Mouse (Mus musculus): ENCODE measurements at regions not wholly inside any gene's neighbourhood (a gene's known extent, or its start where the extent isn't known, plus 50 kb on each side); places are given as distances from the start of the nearest gene placed in this dataset.

- peak; percentile 86 for DNase-seq (ENCODE audit: low read depth, low spot score)
Observed at GRCm38 (mm10) chr9:116511450-116511849, 336.3 kb upstream of the Tgfbr2 start.

DNA sequence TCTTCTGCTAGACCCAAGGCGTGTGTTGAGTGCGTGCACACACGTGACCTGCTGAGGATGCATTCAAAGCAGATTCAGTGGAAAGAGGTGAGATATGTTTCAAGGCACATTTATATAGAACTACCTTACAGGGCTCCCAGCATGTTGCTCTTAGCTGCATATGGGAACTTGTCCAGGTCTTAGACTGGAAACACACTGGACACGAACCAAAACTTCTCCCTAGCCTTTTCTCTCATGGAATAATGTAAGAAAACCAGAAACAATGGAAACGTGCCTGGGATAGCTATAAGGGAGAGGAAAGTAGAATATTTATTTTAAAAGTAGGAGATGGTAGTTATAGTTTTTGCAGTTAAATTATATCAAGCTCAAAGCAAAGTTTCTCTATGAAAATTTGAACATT, 332.6 kb upstream of the Tgfbr2 start:
- no peak for DNase-seq (ENCODE audit: low read depth, low spot score)

DNA sequence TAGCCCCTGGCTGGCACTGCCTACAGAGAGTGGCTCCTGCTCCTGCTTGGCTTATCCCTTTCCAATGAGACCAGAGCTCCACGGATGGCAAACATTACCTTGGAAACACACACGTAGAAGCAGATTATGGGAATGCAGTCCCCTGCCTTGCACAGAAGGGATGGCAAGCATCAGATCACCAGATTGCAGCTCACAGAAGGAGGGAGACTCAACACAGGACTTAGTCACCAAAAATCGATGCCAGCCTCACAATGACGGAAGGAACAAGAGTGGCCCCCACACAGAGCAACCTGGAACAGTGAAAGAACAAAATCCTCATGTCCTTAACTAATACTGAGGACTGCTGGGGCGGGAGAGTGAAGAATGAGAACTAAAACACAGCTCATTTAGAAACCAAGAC, 327.7 kb upstream of the Tgfbr2 start:
- peak; percentile 33 for DNase-seq (ENCODE audit: low read depth, low spot score)

DNA sequence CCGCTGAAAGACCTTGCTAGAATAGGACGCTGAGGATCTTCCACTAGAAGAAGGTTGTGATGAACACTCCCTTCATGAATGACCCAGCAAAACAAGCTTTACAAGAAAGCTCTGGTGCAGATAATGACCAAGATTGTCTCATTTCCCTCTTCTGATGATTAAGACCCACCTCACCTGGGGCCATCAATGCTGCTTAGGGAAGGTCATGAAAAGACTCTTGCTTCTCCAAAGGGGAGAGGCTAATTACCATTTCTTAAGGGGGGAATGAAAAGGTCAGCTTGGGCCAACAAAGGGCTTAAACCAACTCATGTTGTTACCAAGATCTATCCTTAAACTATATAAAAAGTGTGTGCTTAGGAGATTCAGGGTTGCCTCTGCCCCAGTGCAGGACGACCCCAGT, 325.8 kb upstream of the Tgfbr2 start:
- peak; percentile 64 for DNase-seq (ENCODE audit: low read depth, low spot score)

GRCm38 (mm10) chr9:116491227-116491626, 316.1 kb upstream of the Tgfbr2 start:
- peak; percentile 49 for DNase-seq (ENCODE audit: low read depth, low spot score)

DNA sequence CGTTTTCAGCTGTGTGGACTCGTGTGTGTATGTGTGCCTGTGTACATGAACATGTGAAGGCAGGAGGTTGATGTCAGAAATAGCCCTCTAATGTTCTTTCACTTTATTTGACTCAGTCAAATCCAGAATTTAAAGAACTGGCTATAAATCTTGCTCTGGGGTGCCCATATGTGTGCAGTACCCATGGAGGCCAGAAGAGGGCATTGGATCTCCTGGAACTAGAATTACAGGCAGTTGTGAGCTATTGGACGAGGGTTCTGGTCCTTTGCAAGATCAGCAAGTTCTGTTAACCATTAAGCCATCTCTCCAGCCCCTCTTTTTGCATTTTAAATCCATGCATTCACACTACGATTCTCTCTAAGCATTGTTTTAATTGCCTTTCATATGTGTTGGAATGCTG, 314.6 kb upstream of the Tgfbr2 start:
- peak; percentile 84 for DNase-seq (ENCODE audit: low read depth, low spot score)

GRCm38 (mm10) chr9:116489273-116489672, 314.1 kb upstream of the Tgfbr2 start:
- no peak for DNase-seq (ENCODE audit: low read depth, low spot score)

GRCm38 (mm10) chr9:116477309-116477708, 302.1 kb upstream of the Tgfbr2 start:
- DNase-seq (ENCODE audit: low read depth, low spot score): no peak

GRCm38 (mm10) chr9:116475206-116475955, 300.2 kb upstream of the Tgfbr2 start:
- DNase-seq (ENCODE audit: low read depth, low spot score): no peak

DNA sequence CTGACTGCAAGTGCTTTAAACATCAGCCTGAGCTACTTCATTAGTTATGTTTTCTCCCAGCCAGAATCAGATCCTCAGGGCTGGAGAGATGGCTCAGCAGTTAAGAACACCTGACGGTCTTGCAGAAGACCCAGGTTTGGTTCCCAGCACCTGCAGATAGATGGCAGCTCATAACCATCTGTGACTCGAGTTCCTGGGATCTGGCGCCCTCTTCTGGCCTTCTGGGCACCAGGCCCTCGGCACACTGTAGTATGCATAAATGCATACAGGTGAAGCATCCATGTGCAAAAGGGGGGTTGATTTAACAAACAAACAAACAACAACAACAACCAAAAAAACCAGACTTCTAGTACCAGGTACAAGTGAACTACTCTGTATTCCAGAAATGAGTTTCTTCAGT, 297.7 kb upstream of the Tgfbr2 start:
- peak; percentile 57 for DNase-seq (ENCODE audit: low read depth, low spot score)

- peak; percentile 59 for DNase-seq (ENCODE audit: low read depth, low spot score)
Observed at GRCm38 (mm10) chr9:116468569-116469250, 293.6 kb upstream of the Tgfbr2 start.

DNA sequence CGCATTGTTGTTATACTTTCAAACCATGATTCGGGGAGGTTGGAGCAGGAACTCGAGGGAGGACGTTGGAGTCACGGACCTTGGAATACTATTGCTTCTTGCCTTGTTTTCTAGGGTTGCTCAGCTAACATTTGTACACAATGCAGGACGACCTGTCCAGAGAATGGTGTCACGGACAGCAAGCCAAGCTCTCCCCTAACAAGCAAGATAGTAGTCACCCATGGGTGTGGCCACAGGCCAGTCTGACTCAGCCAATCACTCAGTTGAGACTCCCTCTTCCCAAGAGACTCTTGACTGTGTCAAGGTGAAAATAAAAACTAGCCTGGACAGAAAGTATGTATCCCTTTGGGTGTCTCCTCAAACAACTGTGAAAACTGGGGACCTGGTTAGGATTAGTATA, 291.2 kb upstream of the Tgfbr2 start:
- DNase-seq (ENCODE audit: low read depth, low spot score): no peak

DNA sequence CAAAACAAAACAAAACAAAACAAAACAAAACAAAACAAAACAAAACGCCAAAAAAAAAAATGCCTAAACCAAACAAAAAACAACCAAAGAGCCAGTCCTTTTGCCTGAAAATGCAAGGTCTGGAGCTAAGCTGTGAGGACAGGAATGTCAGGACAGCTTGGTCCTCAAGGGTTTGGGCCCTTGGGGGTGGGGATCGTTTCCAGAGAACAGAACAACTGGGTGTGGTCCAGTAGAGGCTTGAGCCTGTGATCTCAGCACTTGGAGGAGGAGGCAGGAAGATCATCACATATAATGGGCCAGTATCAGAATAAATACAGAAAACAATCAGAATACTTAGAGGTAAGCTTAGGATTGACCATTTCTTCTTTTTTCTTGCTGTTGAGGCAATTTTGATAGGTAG, 289.5 kb upstream of the Tgfbr2 start:
- peak; percentile 89 for DNase-seq (ENCODE audit: low read depth, low spot score)

GRCm38 (mm10) chr9:116462232-116462631, 287.1 kb upstream of the Tgfbr2 start:
- DNase-seq (ENCODE audit: low read depth, low spot score): peak; percentile 83

GRCm38 (mm10) chr9:116460022-116460421, 284.9 kb upstream of the Tgfbr2 start:
- no peak for DNase-seq (ENCODE audit: low read depth, low spot score)

- no peak for DNase-seq (ENCODE audit: low read depth, low spot score)
Observed at GRCm38 (mm10) chr9:116452050-116452449, 276.9 kb upstream of the Tgfbr2 start.

- peak; percentile 59 for DNase-seq (ENCODE audit: low read depth, low spot score)
Observed at GRCm38 (mm10) chr9:116450829-116451228, 275.7 kb upstream of the Tgfbr2 start.

GRCm38 (mm10) chr9:116447734-116448133, 272.6 kb upstream of the Tgfbr2 start:
- no peak for DNase-seq (ENCODE audit: low read depth, low spot score)

DNA sequence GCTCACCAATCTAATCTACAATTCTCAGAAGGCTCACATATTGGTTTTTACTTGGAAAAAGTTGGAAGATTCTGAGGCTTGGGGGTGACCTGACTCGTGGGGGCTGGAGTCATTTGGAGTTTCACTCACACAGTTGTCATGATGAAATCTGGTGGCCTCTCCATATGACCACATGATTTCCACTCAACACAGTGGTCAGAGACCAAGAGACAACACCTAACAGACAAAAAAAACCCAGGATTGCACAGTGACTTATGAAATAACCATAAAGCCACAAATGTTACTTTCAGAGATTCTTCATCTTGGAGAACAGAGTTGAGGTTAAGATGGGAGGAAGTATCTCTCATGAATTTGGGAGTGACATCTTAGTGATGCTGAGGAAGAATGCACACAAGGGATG, 263.4 kb upstream of the Tgfbr2 start:
- DNase-seq (ENCODE audit: low read depth, low spot score): no peak

DNA sequence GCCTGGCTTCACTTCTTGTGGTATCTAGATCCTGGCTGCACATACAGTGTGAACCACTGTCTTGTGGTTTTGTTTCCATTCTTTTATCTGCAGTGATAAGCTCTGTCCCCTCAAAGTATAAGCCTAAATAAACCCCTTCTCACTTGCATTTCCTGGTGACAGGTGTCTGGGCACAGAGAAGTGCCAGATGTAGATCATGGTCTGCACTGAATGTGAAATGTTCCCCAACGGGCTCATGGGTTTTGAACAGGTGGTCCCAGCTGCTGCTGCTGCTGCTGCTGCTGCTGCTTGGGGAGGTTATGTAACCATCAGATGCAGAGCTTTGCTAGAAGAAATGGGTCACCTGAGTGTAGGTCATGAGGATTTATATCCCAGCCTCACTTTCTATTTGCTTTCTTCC, 259.3 kb upstream of the Tgfbr2 start:
- DNase-seq (ENCODE audit: low read depth, low spot score): no peak

- DNase-seq (ENCODE audit: low read depth, low spot score): no peak
Observed at GRCm38 (mm10) chr9:116429061-116429460, 253.9 kb upstream of the Tgfbr2 start.

DNA sequence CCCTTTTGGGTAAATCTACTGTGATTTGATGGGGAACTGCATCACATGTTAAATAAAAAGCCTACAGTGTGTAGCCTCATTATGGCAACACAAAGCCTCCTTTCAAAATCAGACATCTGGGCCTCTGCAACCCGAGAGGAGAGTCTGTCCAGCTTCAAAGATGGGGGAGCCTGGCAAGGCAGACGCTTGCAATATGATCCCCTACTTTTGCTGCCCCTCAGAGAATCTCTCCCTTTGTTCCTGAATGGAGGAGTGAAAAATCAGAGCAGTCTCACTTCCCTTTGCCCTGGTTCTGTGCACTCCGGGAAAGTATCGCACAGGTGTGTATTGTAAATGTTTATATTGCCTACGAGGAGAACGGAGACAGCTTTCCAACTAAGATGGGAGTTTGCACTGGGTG, 253.3 kb upstream of the Tgfbr2 start:
- DNase-seq (ENCODE audit: low read depth, low spot score): no peak

DNA sequence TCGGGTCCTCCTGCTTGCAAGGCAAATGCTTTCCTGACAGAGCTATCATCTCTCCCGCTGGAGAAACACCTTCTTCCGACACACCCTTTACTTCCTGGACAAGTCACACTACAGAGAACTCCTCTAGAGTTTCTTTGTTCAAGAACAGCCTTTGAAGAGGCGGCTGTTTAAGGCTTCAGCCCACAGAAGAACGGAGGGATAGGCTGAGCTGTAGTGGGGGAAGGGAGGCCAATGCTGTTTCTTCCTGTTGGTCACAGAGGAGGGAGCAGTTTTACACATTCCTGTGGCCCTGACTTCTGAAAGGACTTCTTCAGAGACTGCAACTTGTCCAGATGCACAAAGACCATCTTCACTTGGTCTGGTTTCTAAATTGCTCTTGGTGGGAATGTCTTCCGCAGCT, 252.1 kb upstream of the Tgfbr2 start:
- DNase-seq (ENCODE audit: low read depth, low spot score): peak; percentile 97

Measured in ZHBTc4 (cell line).